Mouse (Mus musculus): ENCODE measurements around the gene Gm11595.
"Not testable (repeated sequence)": the region's sequence is repeated elsewhere in the genome, so short reads cannot be mapped to it uniquely, and the experiment has no call there.

Gene Gm11595

GRCm38 (mm10) chr11:99772813-99773212, at the start of gene Gm11595:
Gm11595 (minus strand) TSS chr11:99772913.
- DNase-seq (ENCODE audit: low spot score) = not testable (repeated sequence)

DNA sequence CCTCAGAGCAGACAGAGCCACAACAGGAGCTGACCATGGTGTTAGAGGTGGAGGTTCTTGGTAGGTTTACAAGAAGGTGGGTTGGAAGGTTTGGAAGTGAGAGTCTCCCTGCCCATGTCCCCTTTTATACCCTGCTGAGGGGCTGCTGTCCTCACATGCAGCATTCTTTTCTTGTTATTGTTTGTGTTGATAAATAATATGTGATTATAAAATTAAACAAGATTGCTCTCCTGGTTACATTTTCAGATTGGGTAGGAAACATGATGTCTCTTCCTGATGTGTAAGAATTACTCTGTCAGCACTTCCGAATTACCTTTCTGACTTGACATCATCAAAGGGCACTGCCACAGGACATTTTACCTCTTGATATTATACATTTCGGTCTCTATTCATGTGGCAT, 42.9 kb upstream of the Gm11595 start, which contains the start of gene Gm11564:
Gene Gm11564, minus strand, starts transcription at position 101 of the 400 bp plus-strand sequence.
- DNase-seq (ENCODE audit: low spot score) = not testable (repeated sequence)

DNA sequence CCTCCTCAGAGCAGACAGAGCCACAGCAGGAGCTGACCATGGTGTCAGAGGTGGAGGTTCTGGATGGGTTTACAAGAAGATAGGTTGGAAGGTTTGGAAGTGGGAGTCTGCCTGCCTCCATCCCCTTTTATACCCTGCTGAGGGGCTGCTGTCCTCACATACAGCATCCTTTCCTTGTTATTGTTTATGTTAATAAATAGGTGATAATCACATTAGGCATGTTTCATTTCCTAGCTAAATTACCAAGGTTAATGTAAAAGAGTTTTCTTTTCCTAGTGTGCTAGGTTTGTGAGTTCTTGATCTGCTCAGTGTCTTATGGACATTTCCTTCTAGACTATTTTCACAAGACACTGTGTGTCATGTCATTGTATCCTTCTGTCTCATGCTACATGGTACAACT, 37.1 kb upstream of the Gm11595 start, which contains the start of gene Krtap4-13:
Gene Krtap4-13, minus strand, starts transcription at position 101 of the 400 bp plus-strand sequence.
- not testable (repeated sequence) for DNase-seq (ENCODE audit: low spot score)

DNA sequence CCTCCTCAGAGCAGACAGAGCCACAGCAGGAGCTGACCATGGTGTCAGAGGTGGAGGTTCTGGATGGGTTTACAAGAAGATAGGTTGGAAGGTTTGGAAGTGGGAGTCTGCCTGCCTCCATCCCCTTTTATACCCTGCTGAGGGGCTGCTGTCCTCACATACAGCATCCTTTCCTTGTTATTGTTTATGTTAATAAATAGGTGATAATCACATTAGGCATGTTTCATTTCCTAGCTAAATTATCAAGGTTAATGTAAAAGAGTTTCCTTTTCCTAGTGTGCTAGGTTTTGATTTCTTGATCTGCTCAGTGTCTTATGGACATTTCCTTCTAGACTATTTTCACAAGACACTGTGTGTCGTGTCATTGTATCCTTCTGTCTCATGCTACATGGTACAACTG, 31.6 kb upstream of the Gm11595 start, which contains the start of gene Gm11554:
Gene Gm11554, minus strand, starts transcription at position 101 of the 400 bp plus-strand sequence.
- DNase-seq (ENCODE audit: low spot score) = not testable (repeated sequence)

GRCm38 (mm10) chr11:99798832-99799231, 26.1 kb upstream of the Gm11595 start, which contains the start of gene Gm11569:
Gm11569 (minus strand) TSS chr11:99798932.
- DNase-seq (ENCODE audit: low spot score) = not testable (repeated sequence)

DNA sequence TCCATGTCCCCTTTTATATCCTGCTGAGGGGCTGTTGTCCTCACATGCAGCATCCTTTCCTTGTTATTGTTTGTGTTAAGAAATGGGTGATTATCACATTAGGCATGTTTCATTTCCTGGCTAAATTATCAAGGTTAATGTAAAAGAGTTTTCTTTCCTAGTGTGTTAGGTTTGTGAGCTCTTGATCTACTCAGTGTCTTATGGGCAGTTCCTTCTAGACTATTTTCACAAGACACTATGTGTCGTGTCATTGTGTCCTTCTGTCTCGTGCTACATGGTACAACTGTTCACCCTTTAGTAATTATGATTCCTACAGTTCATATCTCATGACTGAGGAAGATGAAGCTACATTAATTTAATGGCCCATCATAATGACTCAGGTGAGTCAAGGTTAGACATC, 20.7 kb upstream of the Gm11595 start, which contains the start of gene Gm11596:
Gene Gm11596, minus strand, starts transcription at position 101 of the 400 bp plus-strand sequence.
- no peak for DNase-seq (ENCODE audit: low spot score)

DNA sequence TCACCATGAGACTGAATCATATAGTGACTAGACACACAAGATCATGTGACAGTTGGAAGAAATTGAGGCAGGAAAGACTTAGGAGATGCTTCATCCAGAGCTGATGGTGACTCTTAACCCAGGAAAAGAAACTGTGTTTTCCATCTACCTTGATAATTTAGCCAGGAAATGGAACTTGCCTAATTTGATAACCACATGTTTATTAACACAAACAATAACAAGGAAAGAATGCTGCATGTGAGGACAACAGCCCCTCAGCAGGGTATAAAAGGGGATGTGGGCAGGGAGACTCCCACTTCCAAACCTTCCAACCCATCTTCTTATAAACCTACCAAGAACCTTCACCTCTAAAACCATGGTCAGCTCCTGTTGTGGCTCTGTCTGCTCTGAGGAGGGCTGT, 12.2 kb upstream of the Gm11595 start, which contains the start of gene Krtap4-9:
Gene Krtap4-9, plus strand, starts transcription at position 301 of the 400 bp plus-strand sequence.
- DNase-seq (ENCODE audit: low spot score) = not testable (repeated sequence)

DNA sequence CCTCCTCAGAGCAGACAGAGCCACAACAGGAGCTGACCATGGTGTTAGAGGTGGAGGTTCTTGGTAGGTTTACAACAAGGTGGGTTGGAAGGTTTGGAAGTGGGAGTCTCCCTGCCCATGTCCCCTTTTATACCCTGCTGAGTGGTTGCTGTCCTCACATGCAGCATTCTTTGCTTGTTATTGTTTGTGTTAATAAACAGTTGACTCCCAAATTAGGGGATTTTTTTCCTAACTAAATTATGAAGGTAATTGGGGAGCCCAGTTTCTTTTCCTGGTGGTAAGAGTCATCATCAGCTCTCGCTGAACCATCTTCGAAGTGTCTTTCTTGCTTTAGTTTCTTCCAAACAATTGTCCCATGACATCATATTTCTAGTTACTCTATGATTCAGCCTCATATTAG, 7.9 kb upstream of the Gm11595 start, which contains the start of gene Krtap4-8:
Gene Krtap4-8, minus strand, starts transcription at position 101 of the 400 bp plus-strand sequence.
- no peak for DNase-seq (ENCODE audit: low spot score)

DNA sequence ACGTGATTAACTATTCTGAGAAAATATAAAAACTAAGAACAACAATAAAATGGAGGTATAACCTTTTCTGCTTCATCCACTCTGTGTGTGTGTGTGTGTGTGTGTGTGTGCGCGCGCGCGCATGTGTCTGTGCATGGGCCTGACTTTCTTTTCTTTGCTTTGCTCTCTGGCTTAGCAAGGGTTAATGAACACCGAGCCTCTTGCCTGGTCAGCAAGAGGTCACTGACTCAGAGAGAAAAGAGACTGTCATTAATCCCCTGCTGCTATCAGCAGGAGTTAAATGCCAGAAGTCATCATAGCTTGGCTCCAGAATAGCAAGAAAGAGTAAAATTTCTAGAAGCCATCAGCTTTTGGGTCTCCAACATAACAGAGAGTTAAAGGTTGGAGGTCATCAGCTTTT, 5.7 kb upstream of the Gm11595 start:
- no peak for DNase-seq (ENCODE audit: low spot score)

DNA sequence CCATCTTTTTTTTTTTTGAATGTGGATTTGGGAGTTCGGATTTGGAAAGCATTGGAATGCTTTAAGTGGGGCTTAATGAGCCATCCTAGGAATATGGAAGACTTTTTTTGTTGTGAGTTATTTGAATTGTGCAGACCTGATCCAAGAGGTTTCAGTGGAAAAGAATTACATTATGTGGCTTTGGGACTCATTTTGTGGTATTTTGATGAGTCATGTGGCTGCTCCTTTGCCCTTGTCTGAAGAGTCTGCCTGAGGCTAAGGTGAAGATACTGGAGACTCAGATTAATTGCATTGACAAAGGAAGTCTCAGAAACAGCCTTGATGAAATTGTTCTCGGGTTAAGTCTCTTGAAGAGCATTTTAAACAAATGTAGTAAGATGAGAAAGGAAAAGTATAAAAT, 4.3 kb downstream of the Gm11595 start:
- no peak for DNase-seq (ENCODE audit: low spot score)

DNA sequence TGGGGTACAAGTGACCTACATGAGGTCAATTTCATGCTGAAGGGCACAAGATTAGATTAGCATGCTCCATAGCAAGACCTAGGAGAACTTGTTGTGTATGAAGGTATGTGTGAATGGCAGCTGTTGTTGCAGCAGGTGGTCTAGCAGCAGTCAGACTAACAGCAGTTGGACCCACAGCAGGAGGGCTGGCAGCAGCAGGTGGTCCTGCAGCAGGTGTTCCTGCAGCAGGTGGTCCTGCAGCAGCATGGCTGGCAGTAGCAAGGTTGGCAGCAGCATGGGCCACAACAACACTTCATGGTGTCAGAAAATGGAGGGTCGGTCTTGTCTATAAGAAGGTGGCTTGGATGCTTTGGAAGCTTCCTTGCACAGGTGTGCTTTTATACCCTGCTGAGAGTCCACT, 13.8 kb downstream of the Gm11595 start:
- no peak for DNase-seq (ENCODE audit: low spot score)

GRCm38 (mm10) chr11:99743985-99744384, 28.7 kb downstream of the Gm11595 start:
- DNase-seq (ENCODE audit: low spot score) = no peak

DNA sequence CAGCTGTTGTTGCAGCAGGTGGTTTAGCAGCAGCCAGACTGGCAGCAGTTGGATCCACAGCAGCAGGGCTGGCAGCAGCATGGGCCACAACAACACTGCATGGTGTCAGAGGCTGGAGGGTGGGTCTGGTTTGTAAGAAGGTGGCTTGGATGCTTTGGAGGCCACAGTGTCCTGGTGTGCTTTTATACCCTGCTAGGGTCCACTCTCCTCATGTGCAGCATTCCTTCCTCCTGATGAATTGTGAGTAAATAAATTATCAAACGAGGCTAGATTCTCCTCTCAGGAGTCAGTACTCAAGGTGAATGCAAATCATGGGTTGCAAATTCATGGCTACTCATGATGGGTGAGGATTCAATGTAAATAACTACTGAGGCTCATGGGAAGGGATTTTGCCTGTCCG, 38.5 kb downstream of the Gm11595 start, which contains the start of gene Gm14180:
Gene Gm14180, minus strand, starts transcription at position 101 of the 400 bp plus-strand sequence.
- no peak for DNase-seq (ENCODE audit: low spot score)

DNA sequence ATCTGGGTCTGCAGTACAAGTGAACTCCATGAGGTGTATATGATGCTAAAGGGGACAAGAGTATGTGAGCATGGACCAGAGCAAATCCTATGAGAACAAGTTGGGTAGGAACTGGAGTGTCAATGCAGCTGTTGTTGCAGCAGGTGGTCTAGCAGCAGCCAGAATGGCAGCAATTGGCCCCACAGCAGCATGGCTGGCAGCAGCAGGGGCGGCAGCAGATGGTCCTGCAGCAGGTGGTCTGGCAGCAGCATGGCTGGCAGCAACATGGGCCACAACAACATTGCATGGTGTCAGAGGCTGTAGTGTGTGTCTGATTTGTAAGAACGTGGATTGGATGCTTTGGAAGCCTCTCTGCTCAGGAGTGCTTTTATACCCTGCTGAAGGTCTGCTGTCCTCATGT, 48.7 kb downstream of the Gm11595 start:
- DNase-seq (ENCODE audit: low spot score) = no peak
